Mouse (Mus musculus): ENCODE data around the gene Ndufaf2.

The Ndufaf2 gene

GRCm38 (mm10) chr13:107960549-107960948 lies 197.9 kb downstream of the Ndufaf2 start:
- DNase-seq = no peak

- DNase-seq = no peak
These were observed 198.5 kb downstream of the Ndufaf2 start for GRCm38 (mm10) chr13:107959891-107960290.

- no peak for DNase-seq
These were observed 202.2 kb downstream of the Ndufaf2 start for GRCm38 (mm10) chr13:107956246-107956645.

GRCm38 (mm10) chr13:107955327-107956110 lies 202.9 kb downstream of the Ndufaf2 start:
- DNase-seq = no peak

- no peak for DNase-seq
These were observed 203.8 kb downstream of the Ndufaf2 start for GRCm38 (mm10) chr13:107954445-107955261.

GRCm38 (mm10) chr13:107954100-107954444 lies 204.4 kb downstream of the Ndufaf2 start:
- peak; percentile 11 for DNase-seq

Data from lung, postnatal 36 days (tissue).